Mouse (Mus musculus): ENCODE data around the gene Atp5mpl.
"Not testable (repeated sequence)": the region's sequence is repeated elsewhere in the genome, so short reads cannot be mapped to it uniquely, and the experiment has no call there.

Atp5mpl gene

DNA sequence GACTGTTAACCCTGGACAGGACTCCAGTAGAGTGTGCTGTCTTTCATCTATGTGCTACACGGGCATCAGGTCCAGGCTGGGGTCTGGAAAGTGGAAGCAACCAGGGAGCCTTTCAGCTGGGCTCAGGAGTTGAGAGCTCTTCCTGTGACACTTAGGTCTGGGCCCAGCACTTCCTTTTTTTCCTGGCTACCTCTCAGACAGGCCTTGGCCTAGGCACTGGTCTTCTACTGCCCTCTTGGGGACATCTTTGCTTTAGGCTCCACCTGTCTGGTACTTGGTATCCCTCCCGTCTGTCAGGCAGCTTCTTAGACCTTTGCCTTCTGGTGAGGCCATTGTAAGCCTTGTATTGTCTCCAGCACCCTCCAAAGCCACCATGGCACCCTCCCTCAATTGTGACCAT is 20.1 kb downstream of the Atp5mpl start:
- peak; percentile 92 for DNase-seq

- peak; percentile 30 for DNase-seq
Observed at GRCm38 (mm10) chr12:111945765-111946655, 20.8 kb downstream of the Atp5mpl start.

DNA sequence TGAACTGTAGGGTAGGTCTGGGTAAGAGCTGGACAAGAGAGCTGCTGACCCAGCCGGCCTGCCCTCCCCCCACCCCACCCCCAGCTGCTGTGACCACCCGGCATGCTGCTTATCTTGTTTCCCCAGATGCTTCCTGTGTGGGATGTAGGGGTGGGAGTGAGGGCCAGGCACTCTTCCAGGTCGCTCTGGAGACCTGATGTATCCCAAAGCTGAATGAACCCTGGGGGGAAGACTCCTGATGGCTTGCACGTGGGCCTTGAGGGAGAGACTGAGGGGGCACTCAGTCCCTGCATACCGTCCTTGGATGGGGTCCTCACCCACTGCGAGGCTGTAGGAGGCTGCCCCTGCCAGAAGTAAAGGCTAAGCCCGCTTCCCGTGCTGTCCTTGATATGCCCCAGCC is 21.7 kb downstream of the Atp5mpl start:
- DNase-seq = peak; percentile 80

DNA sequence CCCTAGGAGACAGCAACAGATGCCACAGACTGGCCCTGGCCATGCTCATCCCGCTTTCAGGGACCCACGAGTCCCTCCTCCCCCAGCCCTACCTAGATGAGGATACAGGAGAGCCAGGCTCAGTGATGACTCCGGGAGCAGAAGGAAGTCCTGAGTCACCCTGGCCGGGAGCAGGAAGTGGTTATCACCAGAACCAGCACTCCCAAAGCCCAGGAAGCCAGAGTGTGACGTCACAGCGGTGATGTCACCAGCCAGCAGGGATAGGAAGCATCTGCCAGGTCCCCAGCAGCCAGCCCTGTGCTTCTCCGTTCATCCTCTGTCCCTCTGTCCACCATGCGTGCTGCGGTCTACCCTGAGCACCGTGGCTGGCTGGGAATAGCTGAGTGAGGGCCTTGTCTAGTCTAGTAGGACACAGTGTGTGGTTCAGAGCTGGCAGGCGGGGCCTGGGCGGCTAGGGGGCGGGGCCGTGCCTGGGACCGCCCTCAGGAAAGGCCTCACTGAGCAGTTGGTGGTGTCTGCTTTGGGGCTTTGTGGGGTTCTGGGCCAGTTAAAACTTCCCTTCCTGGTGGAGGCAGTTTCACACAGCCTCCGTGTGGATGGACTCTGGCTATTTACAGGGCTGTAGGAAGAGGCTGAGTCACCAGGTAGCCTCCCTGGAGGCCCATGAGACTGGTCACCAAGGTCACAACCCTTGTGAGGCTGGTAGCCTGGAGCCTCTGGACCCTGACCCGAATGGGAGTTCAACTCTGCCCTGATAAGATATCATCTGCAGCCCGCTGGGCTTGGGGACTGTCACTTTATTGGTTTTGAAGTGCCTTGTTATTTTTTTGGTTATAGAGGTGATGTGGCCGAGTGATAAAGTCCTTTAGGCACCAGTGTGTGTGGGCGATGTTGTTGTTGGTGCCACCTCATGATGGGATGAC is 22.5 kb downstream of the Atp5mpl start:
- not testable (repeated sequence) for DNase-seq

DNA sequence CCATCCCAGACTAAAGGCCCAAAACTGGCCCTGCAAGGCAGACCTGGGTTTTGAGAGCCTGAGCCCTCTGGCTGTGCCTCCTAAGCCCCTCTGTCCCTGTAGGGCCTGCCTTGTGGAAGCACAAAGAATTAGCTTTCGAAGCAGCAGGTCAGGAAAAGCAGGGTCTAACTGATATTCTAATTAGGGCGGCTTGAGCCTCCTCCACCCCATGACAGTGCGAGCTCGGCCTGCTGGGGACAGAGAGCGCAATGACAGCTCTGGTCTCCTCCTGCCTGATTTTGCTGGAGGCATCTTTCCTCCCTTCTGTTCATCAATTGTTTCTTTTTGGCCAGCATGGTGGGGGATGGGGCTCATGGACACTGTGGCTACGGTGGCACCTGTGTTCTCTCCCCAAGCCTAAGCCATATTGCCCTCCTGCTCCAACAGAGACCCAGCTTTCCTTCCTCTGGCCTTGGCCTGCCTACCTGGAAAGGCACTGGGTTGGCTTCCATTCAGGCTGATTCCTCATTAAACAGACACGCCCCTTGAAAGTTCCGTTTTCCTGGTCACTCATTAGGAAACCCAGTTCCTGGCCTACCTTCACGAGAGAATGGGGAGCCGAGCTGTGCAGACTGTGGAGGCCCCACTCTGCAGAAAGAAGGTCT is 23.2 kb downstream of the Atp5mpl start:
- peak; percentile 73 for DNase-seq

- DNase-seq = no peak
Observed at GRCm38 (mm10) chr12:111938623-111939177, 28.1 kb downstream of the Atp5mpl start.

- DNase-seq = peak; percentile 94
Observed at GRCm38 (mm10) chr12:111936706-111937550, 29.8 kb downstream of the Atp5mpl start.

GRCm38 (mm10) chr12:111933971-111934370 is 32.8 kb downstream of the Atp5mpl start:
- no peak for DNase-seq

- peak; percentile 86 for DNase-seq
Observed at GRCm38 (mm10) chr12:111933032-111933704, 33.6 kb downstream of the Atp5mpl start.

- DNase-seq = no peak
Observed at GRCm38 (mm10) chr12:111932513-111932912, 34.3 kb downstream of the Atp5mpl start.

- DNase-seq = no peak
Observed at GRCm38 (mm10) chr12:111931411-111932025, 35.3 kb downstream of the Atp5mpl start.

DNA sequence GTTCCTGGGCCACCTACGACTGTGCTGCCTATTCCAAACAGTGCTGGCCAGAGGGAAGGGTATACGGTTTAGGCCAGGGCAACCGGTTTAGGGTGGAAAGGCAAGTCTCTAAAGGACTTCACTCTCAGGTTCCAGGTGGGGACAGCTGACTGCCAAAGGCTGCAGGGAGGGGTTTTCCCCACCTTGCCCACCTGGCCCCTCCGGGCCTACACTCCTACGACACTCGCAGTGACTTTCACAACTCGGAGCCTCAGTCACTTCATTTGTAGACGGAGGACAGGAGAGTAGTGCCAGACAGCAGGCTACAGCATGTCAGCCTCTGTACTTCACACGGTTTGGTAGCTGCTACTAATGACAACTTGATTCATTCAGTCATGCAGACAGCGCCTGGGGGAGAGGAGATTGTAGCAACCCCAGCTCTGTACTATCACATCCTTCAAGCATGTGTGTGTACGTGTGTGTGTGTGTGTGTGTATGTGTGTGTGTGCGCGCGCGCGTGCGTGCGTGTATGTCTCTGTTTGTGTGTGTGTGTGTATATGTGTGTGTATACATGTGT is 38.3 kb downstream of the Atp5mpl start:
- no peak for DNase-seq

DNA sequence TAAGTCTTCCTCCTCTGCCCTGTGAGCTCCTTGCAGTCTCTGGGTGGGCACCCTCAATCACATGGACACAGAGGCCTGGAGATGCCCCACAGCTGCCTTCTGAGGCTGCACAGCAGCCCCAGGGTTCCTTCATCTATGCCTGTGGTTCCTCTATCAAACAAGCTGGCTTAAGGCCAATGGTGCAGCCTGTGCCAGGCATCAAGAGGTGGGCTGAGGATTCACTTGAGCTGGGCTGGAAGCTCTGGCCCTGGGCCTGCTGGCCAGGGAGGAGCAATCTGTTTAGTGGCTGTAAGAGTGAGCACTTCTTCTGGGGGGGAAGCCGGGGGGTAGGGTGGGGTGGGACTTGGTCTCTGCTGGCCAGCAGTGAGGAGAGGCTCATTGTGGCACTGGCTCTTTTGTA is 39.4 kb downstream of the Atp5mpl start:
- DNase-seq = peak; percentile 77

DNA sequence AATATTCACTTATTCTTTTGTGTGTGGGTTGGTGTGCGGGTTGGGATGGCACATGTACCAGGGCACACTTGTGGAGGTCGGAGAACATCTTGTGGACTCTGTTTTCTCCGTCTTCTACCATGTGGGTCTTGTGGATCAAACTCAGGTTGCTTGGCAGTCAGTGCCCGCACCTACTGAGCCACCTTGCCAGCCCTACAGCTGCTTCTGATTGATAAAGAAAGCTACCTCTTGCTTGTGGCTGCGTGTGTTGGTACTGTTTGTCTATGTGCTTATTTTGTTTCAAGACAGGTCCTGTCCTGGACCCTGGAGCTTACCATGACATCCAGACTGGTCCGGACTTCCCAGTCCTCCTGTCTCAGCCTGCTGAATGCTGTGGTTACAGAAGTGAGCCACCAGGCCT is 43.7 kb downstream of the Atp5mpl start:
- no peak for DNase-seq

DNA sequence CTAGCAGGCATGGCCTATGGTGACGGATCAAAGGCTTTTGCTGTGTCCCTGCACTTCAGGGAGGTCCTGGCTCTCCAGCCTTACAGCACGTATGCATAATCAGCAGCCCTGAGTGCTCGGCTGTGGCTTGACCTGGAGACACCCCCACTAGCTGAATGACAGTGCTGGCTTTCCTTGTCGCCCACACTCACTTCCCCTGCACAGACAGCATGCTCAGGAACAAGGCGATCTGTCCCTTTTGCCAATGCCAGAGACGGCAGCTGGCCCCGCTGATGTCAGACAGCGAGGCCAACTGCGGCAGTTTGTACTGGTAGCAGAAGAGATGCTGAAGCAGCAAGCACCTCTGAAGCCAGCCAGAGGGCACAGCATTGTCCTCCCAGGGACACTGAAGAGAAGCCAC is 46.7 kb downstream of the Atp5mpl start:
- DNase-seq = no peak

DNA sequence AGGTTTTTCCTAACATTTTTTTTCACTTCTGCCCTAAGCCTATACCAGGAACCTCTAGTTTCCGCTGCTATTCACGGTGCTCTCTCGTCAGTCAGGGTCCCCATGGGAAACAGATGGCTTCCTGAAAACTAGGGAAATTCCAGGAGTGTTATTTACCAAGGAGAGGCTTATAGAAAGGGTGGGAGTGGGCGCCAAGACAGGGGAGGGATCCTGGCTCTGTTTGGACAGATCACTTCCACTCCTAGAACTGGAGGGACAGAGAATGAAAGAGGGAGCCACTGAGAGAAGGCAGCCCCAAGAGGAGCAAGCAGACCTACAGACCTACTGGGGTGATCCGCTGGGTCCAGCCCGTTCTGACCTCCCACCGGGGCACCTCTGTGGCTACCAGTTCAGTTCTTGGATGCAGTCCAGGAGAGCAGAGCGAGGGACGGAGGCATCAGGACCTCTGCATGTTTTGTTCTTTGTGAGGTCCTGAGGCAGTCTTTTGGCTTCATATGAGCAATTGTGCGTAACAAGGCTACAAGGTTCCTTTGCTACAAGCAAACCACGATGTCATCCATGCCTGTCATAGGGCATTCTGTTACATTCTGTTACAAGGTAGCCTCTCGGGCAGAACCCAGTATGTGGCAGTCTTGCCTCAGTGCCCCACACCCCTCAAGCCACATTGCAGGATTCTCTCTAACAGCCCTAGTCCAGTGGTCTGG is 50.1 kb downstream of the Atp5mpl start:
- DNase-seq = no peak

DNA sequence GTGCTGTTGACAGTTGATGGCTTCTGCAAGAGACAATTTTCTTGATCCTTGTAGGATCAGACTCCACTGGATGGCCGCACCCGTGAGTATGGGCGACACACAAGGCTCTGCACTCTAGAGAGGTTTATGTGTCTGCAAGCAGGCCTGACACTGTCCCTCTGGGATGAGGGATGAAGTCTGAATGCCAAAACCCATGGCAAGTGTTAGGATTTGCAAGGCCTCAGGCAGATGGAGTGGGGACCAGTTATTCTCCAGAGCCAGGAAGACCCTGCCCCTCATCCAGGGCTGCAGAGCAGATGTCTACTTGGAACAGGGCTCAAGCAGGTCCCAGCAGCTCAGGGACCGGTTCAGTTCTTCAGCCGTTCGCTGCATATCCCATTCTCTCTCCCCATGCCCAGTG is 51.0 kb downstream of the Atp5mpl start:
- DNase-seq = no peak

- no peak for DNase-seq
Observed at GRCm38 (mm10) chr12:111914031-111914430, 52.7 kb downstream of the Atp5mpl start.

DNA sequence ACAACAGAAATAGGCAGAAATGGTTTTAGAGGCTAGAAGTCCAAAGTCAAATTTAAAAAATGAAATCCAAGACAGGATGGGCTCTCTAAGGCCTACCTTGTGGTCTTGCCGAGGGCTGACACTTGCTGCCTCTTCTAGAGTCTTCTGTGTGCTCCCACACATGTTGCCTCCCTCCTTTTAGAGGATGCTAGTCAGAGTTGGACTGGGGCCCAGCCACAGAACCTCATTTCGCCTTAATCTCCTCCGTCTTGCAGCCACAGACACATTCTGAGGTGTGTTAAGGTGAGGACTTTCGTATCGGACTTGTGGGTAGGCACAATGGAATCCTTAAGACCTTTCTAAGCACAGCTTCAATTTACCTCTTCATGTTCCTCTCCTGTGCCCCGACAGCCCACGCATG is 54.0 kb downstream of the Atp5mpl start:
- no peak for DNase-seq

DNA sequence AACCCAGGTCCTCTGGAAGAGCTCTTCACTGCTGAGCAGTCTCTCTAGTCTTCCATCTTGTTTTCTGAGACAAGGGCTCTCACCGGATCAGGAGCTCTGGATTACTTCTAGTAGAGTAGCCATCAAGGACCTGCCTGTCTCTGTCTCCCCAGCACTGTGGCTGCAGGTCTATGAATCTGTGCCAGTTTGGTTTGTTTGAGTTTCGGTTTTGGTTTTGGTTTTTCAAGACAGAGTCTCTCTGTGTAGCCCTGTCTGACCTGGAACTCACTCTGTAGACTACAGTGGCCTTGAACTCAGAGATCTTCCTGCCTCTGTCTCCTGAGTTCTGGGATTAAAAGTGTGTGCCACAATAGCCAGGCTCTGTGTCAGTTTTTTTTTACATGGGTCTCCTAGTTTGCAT is 55.0 kb downstream of the Atp5mpl start:
- no peak for DNase-seq
